Mouse (Mus musculus) ES-E14 (cell line): ENCODE results near the gene Cdc14a. TPM values are rescaled to one million over a fixed set of nuclear protein-coding genes. Genes with fewer than 3 reads are reported as not detected.
"Not testable (repeated sequence)": the region's sequence is repeated elsewhere in the genome, so short reads cannot be mapped to it uniquely, and the experiment has no call there.

ENCODE experiments used
- DNase-seq: peaks from one replicate; pipeline ENCODE4 v3.0.0-alpha.2; 2013; ENCODE audit warnings: low read depth, low spot score
- H3K27ac ChIP-seq: 2 replicates; pipeline ENCODE4 v1.5.1; 2012; ENCODE audit warnings: low read depth, mild to moderate bottlenecking, low read length, moderate library complexity, mixed read lengths; ENCODE audit not compliant: poor library complexity, insufficient read depth, severe bottlenecking
- H3K36me3 ChIP-seq: 2 replicates; pipeline ENCODE4 v1.6.1; 2012; ENCODE audit warnings: mild to moderate bottlenecking, low read length, moderate library complexity, mixed read lengths; ENCODE audit not compliant: control insufficient read depth, poor library complexity, insufficient read depth, severe bottlenecking
- H3K4me1 ChIP-seq, 2 experiments: fragments of 150-350 bp in 1 of 2; sonication (generic) in 1 of 2; 2 replicates each; pipeline ENCODE4 v1.6.1; 2012; ENCODE audit warnings: low read length in 2 of 2, mild to moderate bottlenecking in 1 of 2, mixed read lengths in 1 of 2; ENCODE audit not compliant: control insufficient read depth in 2 of 2, insufficient read depth in 2 of 2, poor library complexity in 1 of 2
- H3K4me3 ChIP-seq, 2 experiments: fragments of 150-350 bp in 1 of 2; sonication (generic) in 1 of 2; 2 replicates each; pipeline ENCODE4 v1.5.1; 2012; ENCODE audit warnings: low read length in 2 of 2, low read depth in 1 of 2, mild to moderate bottlenecking in 1 of 2, mixed read lengths in 1 of 2; ENCODE audit not compliant: insufficient read depth in 1 of 2, poor library complexity in 1 of 2, severe bottlenecking in 1 of 2
- H3K9ac ChIP-seq: 2 replicates; pipeline ENCODE4 v1.6.1; 2012; ENCODE audit warnings: low read depth, mild to moderate bottlenecking, low read length, mixed read lengths; ENCODE audit not compliant: poor library complexity, insufficient read depth, severe bottlenecking
- H3K9me3 ChIP-seq: fragments of 150-350 bp; sonication (generic); 2 replicates; pipeline ENCODE4 v1.6.1; 2012; ENCODE audit warnings: low read depth, mild to moderate bottlenecking, low read length; ENCODE audit not compliant: control insufficient read depth, insufficient read depth
- HCFC1 ChIP-seq: IDR thresholded peaks from 2 replicates; pipeline ENCODE4 v1.6.1; 2012; ENCODE audit warnings: low read length, inconsistent platforms, borderline replicate concordance; ENCODE audit not compliant: insufficient read depth
- MAFK ChIP-seq: IDR thresholded peaks from 2 replicates; pipeline ENCODE4 v1.6.1; 2014; ENCODE audit warnings: mild to moderate bottlenecking, low read depth, low read length, inconsistent platforms; ENCODE audit not compliant: insufficient read depth
- ZC3H11A ChIP-seq: IDR thresholded peaks from 2 replicates; pipeline ENCODE4 v1.6.1; 2012; ENCODE audit warnings: low read depth, mild to moderate bottlenecking, inconsistent platforms, low read length, borderline replicate concordance
- ZNF384 ChIP-seq: IDR thresholded peaks from 2 replicates; pipeline ENCODE4 v1.6.1; 2012; ENCODE audit warnings: low read depth, low read length, inconsistent platforms
- in situ Hi-C, 2 experiments: fragments of 600-800 bp; cut with MboI; formaldehyde crosslinking; loops; one replicate each; pipeline ENCODE4 v1.15.1; 2025; ENCODE audit warnings: low sequenced_read_pairs in 2 of 2, inconsistent platforms in 1 of 2; ENCODE audit not compliant: unreplicated experiment in 2 of 2
- total RNA-seq: library from RNA; depleted of rRNA; stranded (reverse); fragments of 300-350 nt; gene quantifications from 2 replicates; pipeline ENCODE4 v1.2.3, GENCODE M21; 2012

The Cdc14a gene
- total RNA-seq, 1 experiment: 3.5 TPM

- no peak for DNase-seq
- Histone ChIP-seq H3K4me1 (no peaks in the 10 kb centered on the region), H3K27ac (no peak overlapping the region), H3K9me3 (no peaks in the 10 kb centered on the region), H3K4me3 (no peak overlapping the region), H3K36me3 (no peaks in the 10 kb centered on the region), H3K9ac (no peak overlapping the region)
- no peak for TF ChIP-seq HCFC1
- TF ChIP-seq ZNF384: no peak
- TF ChIP-seq MAFK: no peak
- TF ChIP-seq ZC3H11A: no peak
- in situ Hi-C loops: no loop called here
Observed at GRCm38 (mm10) chr3:116352486-116352885, 71.3 kb downstream of the Cdc14a start.

- Histone ChIP-seq H3K4me1 (no peaks in the 10 kb centered on the region), H3K9me3 (no peaks in the 10 kb centered on the region)
Observed at GRCm38 (mm10) chr3:116350389-116350967, 73.4 kb downstream of the Cdc14a start.

GRCm38 (mm10) chr3:116347571-116347970, 76.3 kb downstream of the Cdc14a start:
- H3K9ac ChIP-seq, H3K27ac ChIP-seq, H3K36me3 ChIP-seq, in situ Hi-C loops, DNase-seq, H3K9me3 ChIP-seq, H3K4me1 ChIP-seq: not testable (repeated sequence)
- peak overlapping the region in 1 of 2 experiments; percentile 19; a peak in 1 of 4 replicates for H3K4me3 ChIP-seq

More at GRCm38 (mm10) chr3:116350389-116350967, 73.4 kb downstream of the Cdc14a start:
- no peak overlapping the region for H3K9ac ChIP-seq
- no peak for TF ChIP-seq MAFK
- no peak for DNase-seq
- no peaks in the 10 kb centered on the region for H3K36me3 ChIP-seq
- no peak overlapping the region for H3K4me3 ChIP-seq
- in situ Hi-C loops: no loop called here
- H3K27ac ChIP-seq: no peak overlapping the region

GRCm38 (mm10) chr3:116345245-116345644, 78.6 kb downstream of the Cdc14a start:
- H3K9ac ChIP-seq: no peak overlapping the region
- H3K4me1 ChIP-seq: peaks cover 0 to 6% of the 10 kb centered on the region in 2 experiments; a peak in 1 of 4 replicates
- in situ Hi-C loops: no loop called here
- H3K4me3 ChIP-seq: no peak overlapping the region
- no peak overlapping the region for H3K27ac ChIP-seq
- H3K36me3 ChIP-seq: no peaks in the 10 kb centered on the region; the same call in 1 of the 2 replicates
- no peaks in the 10 kb centered on the region for H3K9me3 ChIP-seq
- no peak for DNase-seq
- no peak for TF ChIP-seq ZNF384

GRCm38 (mm10) chr3:116342251-116342650, 81.6 kb downstream of the Cdc14a start:
- no peak for DNase-seq
- Histone ChIP-seq H3K27ac (no peak overlapping the region), H3K9me3 (no peaks in the 10 kb centered on the region), H3K4me3 (no peak overlapping the region), H3K36me3 (no peaks in the 10 kb centered on the region; the same call in 1 of the 2 replicates), H3K9ac (no peak overlapping the region), H3K4me1 (peaks cover 0 to 6% of the 10 kb centered on the region in 2 experiments; a peak in 1 of 4 replicates)
- in situ Hi-C loops: no loop called here
- TF ChIP-seq MAFK: peak; percentile 64
- TF ChIP-seq ZC3H11A: no peak
